Mouse (Mus musculus): ENCODE data around the gene Nanos1. TPM values are rescaled to one million over a fixed set of nuclear protein-coding genes. Genes with fewer than 3 reads are reported as not detected.

The Nanos1 gene
- polyA plus RNA-seq, 1 experiment: 0.67 TPM

- no peak for DNase-seq (ENCODE audit: low spot score)
Measured at GRCm38 (mm10) chr19:60788214-60788960, 32.6 kb downstream of the Nanos1 start.

- DNase-seq (ENCODE audit: low spot score): no peak
Measured at GRCm38 (mm10) chr19:60789452-60789851, 33.7 kb downstream of the Nanos1 start.

GRCm38 (mm10) chr19:60789919-60790506, 34.2 kb downstream of the Nanos1 start:
- peak; percentile 60 for DNase-seq (ENCODE audit: low spot score)

GRCm38 (mm10) chr19:60790551-60791161, 34.9 kb downstream of the Nanos1 start, which contains the start of gene Eif3a:
TSS of gene Eif3a (minus strand) at chr19:60790658.
- peak; percentile 94 for DNase-seq (ENCODE audit: low spot score)

GRCm38 (mm10) chr19:60791164-60791563, 35.4 kb downstream of the Nanos1 start:
- no peak for DNase-seq (ENCODE audit: low spot score)

GRCm38 (mm10) chr19:60793170-60793707, 37.5 kb downstream of the Nanos1 start:
- no peak for DNase-seq (ENCODE audit: low spot score)

- no peak for DNase-seq (ENCODE audit: low spot score)
Measured at GRCm38 (mm10) chr19:60795244-60795643, 39.5 kb downstream of the Nanos1 start.

GRCm38 (mm10) chr19:60797415-60797814, 41.6 kb downstream of the Nanos1 start:
- DNase-seq (ENCODE audit: low spot score): no peak

- DNase-seq (ENCODE audit: low spot score): no peak
Measured at GRCm38 (mm10) chr19:60799867-60800569, 44.2 kb downstream of the Nanos1 start.

GRCm38 (mm10) chr19:60804903-60805302, 49.1 kb downstream of the Nanos1 start:
- DNase-seq (ENCODE audit: low spot score): no peak

Other genes with a start within 250 kb of the Nanos1 start
- 13.8 and 16.8 TPM in 2 replicates for gene Cacul1, start 175.0 kb upstream of the Nanos1 start, polyA plus RNA-seq (2012; rRNA removed)
- gene Eif3a, start 34.7 kb downstream of the Nanos1 start, polyA plus RNA-seq (2012; rRNA removed): 83.2 and 102 TPM in 2 replicates
- gene Fam45a, start 55.6 kb downstream of the Nanos1 start, polyA plus RNA-seq (2012; rRNA removed): 31.2 and 34.0 TPM in 2 replicates
- gene Sfxn4, start 105.5 kb downstream of the Nanos1 start, polyA plus RNA-seq (2012; rRNA removed): 6.4 and 9.0 TPM in 2 replicates
- 136 and 171 TPM in 2 replicates for gene Prdx3, start 118.6 kb downstream of the Nanos1 start, polyA plus RNA-seq (2012; rRNA removed)
- 6.4 and 7.1 TPM in 2 replicates for gene Grk5, start 133.8 kb downstream of the Nanos1 start, polyA plus RNA-seq (2012; rRNA removed)

Data from urinary bladder, adult 2 months (tissue).